Mouse (Mus musculus): Measurements from ENCODE around the gene Vmn1r157. TPM values are rescaled to one million over a fixed set of nuclear protein-coding genes. Genes with fewer than 3 reads are reported as not detected.
"Not testable (repeated sequence)": the region's sequence is repeated elsewhere in the genome, so short reads cannot be mapped to it uniquely, and the experiment has no call there.

Vmn1r157 gene
- not detected for total RNA-seq (2021)
- long read RNA-seq, experiment 1, result 0 reads
- long read RNA-seq, experiment 2, result 0 reads

DNA sequence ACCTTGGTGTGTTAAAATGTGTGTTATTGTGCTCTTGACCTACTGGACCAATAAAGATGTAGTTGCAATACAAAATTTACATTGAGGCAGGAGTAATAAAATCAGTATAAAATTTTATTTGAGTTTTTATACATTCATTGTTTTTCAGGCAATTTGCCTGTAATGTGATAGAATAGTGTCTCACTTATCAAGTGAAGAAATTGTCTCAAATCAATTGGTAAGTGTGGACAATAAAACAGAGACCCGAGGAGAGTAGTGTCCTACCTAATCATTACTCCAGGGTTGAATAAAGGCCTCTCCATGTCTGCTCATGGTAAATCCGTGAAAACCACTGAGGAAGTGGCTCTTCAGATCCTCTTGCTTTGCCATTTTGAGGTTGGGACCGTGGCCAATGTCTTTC, at the start of gene Vmn1r157:
Gene Vmn1r157, plus strand, starts transcription at position 301 of the 400 bp plus-strand sequence.
- DNase-seq, result not testable (repeated sequence)

DNA sequence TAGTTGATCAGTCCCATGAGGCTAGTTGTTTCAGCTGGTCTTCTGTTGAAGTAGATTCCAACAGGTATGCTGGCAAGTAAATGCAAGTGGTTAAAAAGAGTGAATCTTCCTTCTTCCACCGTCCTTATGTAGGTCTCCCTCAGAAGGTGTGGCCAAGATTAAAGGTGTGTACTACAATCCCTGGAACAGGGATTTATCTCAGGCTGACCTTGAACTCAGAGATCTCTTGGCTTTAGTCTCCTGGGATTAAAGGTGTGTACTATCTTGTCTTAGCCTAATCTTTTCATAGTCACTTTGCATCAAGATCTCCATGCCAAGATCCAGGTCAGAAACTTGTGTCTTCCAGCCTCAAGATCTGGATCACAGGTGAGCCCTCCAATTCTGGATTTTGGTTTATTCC, 41.9 kb upstream of the Vmn1r157 start, which contains the start of gene Gm4567:
Gene Gm4567, minus strand, starts transcription at position 101 of the 400 bp plus-strand sequence.
- DNase-seq, result not testable (repeated sequence)

DNA sequence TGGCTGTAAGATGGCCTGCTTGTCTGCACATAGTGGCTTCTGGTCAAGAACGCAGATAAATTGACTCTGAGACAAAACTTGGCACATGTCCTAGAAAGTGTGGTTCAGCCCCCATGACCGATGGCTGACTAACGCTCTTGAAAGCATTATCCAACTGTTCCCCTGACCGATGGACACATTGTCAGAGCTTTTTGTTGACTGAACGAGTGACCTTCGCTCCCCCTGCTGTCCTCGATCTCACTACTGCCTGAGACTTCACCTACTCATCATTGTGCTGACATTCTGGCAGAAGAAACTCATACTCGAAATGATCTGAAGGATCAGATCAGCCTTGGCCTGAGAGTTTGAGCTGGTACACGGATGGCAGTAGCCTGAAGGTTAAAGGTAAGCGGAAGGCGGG, 14.5 kb downstream of the Vmn1r157 start:
- DNase-seq, result not testable (repeated sequence)

DNA sequence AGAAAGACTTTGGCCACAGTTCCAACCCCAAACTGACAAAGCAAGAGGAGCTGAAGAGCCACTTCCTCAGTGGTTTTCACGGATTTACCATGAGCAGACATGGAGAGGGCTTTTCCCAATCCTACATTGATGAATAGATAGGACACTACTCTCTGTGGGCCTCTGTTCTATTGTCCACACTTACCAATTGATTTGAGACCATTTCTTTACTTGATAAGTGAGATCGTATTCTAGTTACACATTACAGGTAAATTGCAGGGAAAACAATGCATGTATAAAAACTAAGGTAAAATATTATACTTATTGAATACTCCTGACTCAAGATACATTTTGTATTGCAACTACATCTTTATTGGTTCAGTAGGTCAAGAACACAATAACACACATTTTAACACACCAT, 29.2 kb downstream of the Vmn1r157 start, which contains the start of gene Vmn1r158:
Gene Vmn1r158, minus strand, starts transcription at position 101 of the 400 bp plus-strand sequence.
- not testable (repeated sequence) for DNase-seq

Other genes starting within 250 kb of the Vmn1r157 start
- gene Vmn1r152, start 238.7 kb upstream of the Vmn1r157 start, total RNA-seq (2021), result not detected
- gene Gm8677, start 226.8 kb upstream of the Vmn1r157 start, total RNA-seq (2021), result not detected
- gene Gm4201, start 196.4 kb upstream of the Vmn1r157 start, total RNA-seq (2021), result not detected
- gene Gm4565, start 173.6 kb upstream of the Vmn1r157 start, total RNA-seq (2021), result not detected
- not detected for gene Vmn1r155, start 103.7 kb upstream of the Vmn1r157 start, total RNA-seq (2021)
- not detected for gene Gm8693, start 69.4 kb upstream of the Vmn1r157 start, total RNA-seq (2021)
- not detected for gene Gm4567, start 42.0 kb upstream of the Vmn1r157 start, total RNA-seq (2021)
- not detected for gene Vmn1r158, start 29.1 kb downstream of the Vmn1r157 start, total RNA-seq (2021)
- not detected for gene Vmn1r159, start 81.9 kb downstream of the Vmn1r157 start, total RNA-seq (2021)
- gene Vmn1r160, start 109.5 kb downstream of the Vmn1r157 start, total RNA-seq (2021), result not detected
- not detected for gene Gm4214, start 223.0 kb downstream of the Vmn1r157 start, total RNA-seq (2021)

All from adrenal gland, postnatal 10 days (tissue).